Mouse (Mus musculus) mammary gland, adult 2 months (tissue): Measurements from ENCODE around the gene Cdc27. TPM values are rescaled to one million over a fixed set of nuclear protein-coding genes. Genes with fewer than 3 reads are reported as not detected.

ENCODE experiments used
- polyA plus RNA-seq: library from polyadenylated mRNA; depleted of rRNA; stranded (reverse); fragments of >200 nt; gene quantifications from 2 replicates; pipeline ENCODE4 v1.2.3, GENCODE M21; 2012; ENCODE audit warnings: low replicate concordance; rRNA removed

Gene Cdc27
- 3.6 and 10.5 TPM in 2 replicates for polyA plus RNA-seq

GRCm38 (mm10) chr11:104550406-104550974 is at the start of gene Cdc27, which contains the start of gene Myl4:
TSS of gene Cdc27 (minus strand) at chr11:104550620.
TSS of gene Myl4 (plus strand) at chr11:104550663.

DNA sequence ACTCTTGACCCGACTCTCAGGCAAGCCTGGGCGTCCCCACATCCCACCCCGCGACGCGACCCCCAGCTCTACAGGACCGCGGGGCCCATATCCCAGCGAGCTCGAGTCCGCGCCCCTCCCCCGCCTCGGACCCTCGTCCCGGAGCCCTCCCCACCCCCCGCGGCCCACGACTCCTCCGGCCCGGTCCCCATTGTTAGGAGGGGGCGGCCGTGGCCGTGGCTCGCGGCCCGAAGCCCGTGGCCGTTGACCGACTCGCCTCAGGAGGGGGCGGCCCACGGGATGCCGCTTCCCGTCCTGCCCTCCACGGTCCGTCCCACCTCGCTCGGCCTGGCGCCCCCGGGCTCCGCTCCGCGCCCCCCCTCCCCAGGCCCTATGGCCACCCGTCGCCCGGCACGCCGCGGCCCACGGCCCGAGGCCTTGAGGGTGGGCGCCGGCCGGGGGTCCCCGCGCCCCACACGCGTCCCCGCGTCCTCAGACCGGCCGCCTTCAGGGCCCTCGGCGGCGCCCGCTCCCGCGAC is 81.6 kb downstream of the Cdc27 start, which contains the start of gene Kansl1:
Gene Kansl1 (minus strand): TSS at position 111 of the 518 bp plus-strand sequence.

Other genes with a start within 250 kb of the Cdc27 start
- 74.3 and 153 TPM in 2 replicates for gene Kansl1, start 81.8 kb downstream of the Cdc27 start, polyA plus RNA-seq
- 3.6 and 4.8 TPM in 2 replicates for gene Myl4, start within 50 bp of the Cdc27 start, polyA plus RNA-seq
- 12.0 and 12.7 TPM in 2 replicates for gene Itgb3, start 57.4 kb upstream of the Cdc27 start, polyA plus RNA-seq
- gene Gm11639, start 135.1 kb upstream of the Cdc27 start, polyA plus RNA-seq = not detected in 2 replicates